Mouse (Mus musculus) forebrain, embryonic 14.5 days (tissue): ENCODE measurements at regions not wholly inside any gene's neighbourhood (a gene's known extent, or its start where the extent isn't known, plus 50 kb on each side); places are given as distances from the start of the nearest gene placed in this dataset.
"Not testable (repeated sequence)": the region's sequence is repeated elsewhere in the genome, so short reads cannot be mapped to it uniquely, and the experiment has no call there.

Experiments
- ATAC-seq: fragments of 200-750 bp; cut with Nextera tagmentation; 2 replicates; pipeline ENCODE4 v1.8.0; 2017; ENCODE audit warnings: mild to moderate bottlenecking, moderate library complexity
- DNase-seq: peaks from one replicate; pipeline ENCODE4 v3.0.0-alpha.2; 2015; ENCODE audit warnings: low spot score
- H3K27ac ChIP-seq: fragments of 300-500 bp; sonication (generic); 2 replicates; pipeline ENCODE4 v1.5.1; 2014; ENCODE audit warnings: low read depth, mild to moderate bottlenecking, control low read depth, low read length, moderate library complexity
- H3K27me3 ChIP-seq: fragments of 300-500 bp; sonication (generic); replicated peaks from 2 replicates; pipeline ENCODE4 v1.6.1; 2014; ENCODE audit warnings: low read length, control low read depth, mixed read lengths; ENCODE audit not compliant: control insufficient read depth, insufficient read depth
- H3K36me3 ChIP-seq: fragments of 300-500 bp; sonication (generic); 2 replicates; pipeline ENCODE4 v1.6.1; 2014; ENCODE audit warnings: low read length, control low read depth; ENCODE audit not compliant: control insufficient read depth, insufficient read depth
- H3K4me1 ChIP-seq: fragments of 300-500 bp; sonication (generic); 2 replicates; pipeline ENCODE4 v1.6.1; 2014; ENCODE audit warnings: antibody characterized with exemption, low read length, control low read depth; ENCODE audit not compliant: control insufficient read depth, insufficient read depth
- H3K4me2 ChIP-seq: fragments of 300-500 bp; sonication (generic); 2 replicates; pipeline ENCODE4 v1.6.1; 2014; ENCODE audit warnings: mild to moderate bottlenecking, control low read depth, low read length
- H3K4me3 ChIP-seq: fragments of 300-500 bp; sonication (generic); 2 replicates; pipeline ENCODE4 v1.5.1; 2014; ENCODE audit warnings: low read depth, low read length, control low read depth
- H3K9ac ChIP-seq: fragments of 300-500 bp; sonication (generic); 2 replicates; pipeline ENCODE4 v1.6.1; 2014; ENCODE audit warnings: mild to moderate bottlenecking, low read length, control low read depth, moderate library complexity
- H3K9me3 ChIP-seq: fragments of 300-500 bp; sonication (generic); replicated peaks from 2 replicates; pipeline ENCODE4 v1.6.1; 2016; ENCODE audit warnings: low read length, control low read depth, mixed read lengths; ENCODE audit not compliant: control insufficient read depth
- WGBS: fragments of 180-500 bp; shearing (Covaris S2); extraction: QIAGEN DNeasy Blood & Tissue Kit; methylation state at CpG from one replicate; pipeline ENCODE4 v1.1.7; 2014; 5-methylcytosine and 5-hydroxymethylcytosine counted together

- Histone ChIP-seq H3K4me2 (no peak overlapping the region), H3K27me3 (no peaks in the 10 kb centered on the region), H3K36me3 (no peaks in the 10 kb centered on the region), H3K4me3 (no peak overlapping the region), H3K9ac (no peak overlapping the region), H3K9me3 (no peaks in the 10 kb centered on the region), H3K4me1 (no peaks in the 10 kb centered on the region), H3K27ac (no peak overlapping the region)
- DNase-seq (peak; percentile 2), ATAC-seq (no peak)
- WGBS = 82% methylated on average over 1 of the region's 1 CpGs
These were observed 189.7 kb upstream of the St8sia4 start for GRCm38 (mm10) chr1:95857110-95857509.

GRCm38 (mm10) chr1:95834652-95835051 is 167.3 kb upstream of the St8sia4 start:
- Histone ChIP-seq H3K36me3 (no peaks in the 10 kb centered on the region), H3K4me1 (no peaks in the 10 kb centered on the region), H3K9ac (no peak overlapping the region), H3K4me3 (no peak overlapping the region), H3K27me3 (no peaks in the 10 kb centered on the region), H3K4me2 (no peak overlapping the region), H3K9me3 (no peaks in the 10 kb centered on the region), H3K27ac (no peak overlapping the region)
- ATAC-seq (no peak), DNase-seq (no peak)
- 69% methylated on average over 1 of the region's 1 CpGs for WGBS

GRCm38 (mm10) chr1:95830694-95831093 is 163.3 kb upstream of the St8sia4 start:
- not testable (repeated sequence) for H3K27ac ChIP-seq, H3K4me1 ChIP-seq, DNase-seq, H3K4me3 ChIP-seq, H3K9ac ChIP-seq, H3K9me3 ChIP-seq, H3K27me3 ChIP-seq, H3K36me3 ChIP-seq, H3K4me2 ChIP-seq, ATAC-seq
- no CpG with 5 or more reads among the region's 6 CpGs for WGBS
